Mouse (Mus musculus) CH12.LX (cell line): ENCODE data around the gene Gm11437. TPM values are rescaled to one million over a fixed set of nuclear protein-coding genes. Genes with fewer than 3 reads are reported as not detected.
A peak's percentile ranks its signal among the peaks of the same experiment; 100 is the strongest.

ENCODE experiments used
- DNase-seq: peaks from one replicate; pipeline ENCODE4 v3.0.0-alpha.2; 2013; ENCODE audit errors: extremely low read depth
- H3K27ac ChIP-seq: 2 replicates; pipeline ENCODE4 v1.5.1; 2012; ENCODE audit warnings: low read depth, mild to moderate bottlenecking, control low read depth, moderate library complexity; ENCODE audit not compliant: insufficient read depth
- H3K27me3 ChIP-seq: replicated peaks from 2 replicates; pipeline ENCODE3; 2012; ENCODE audit warnings: inconsistent platforms
- H3K36me3 ChIP-seq, 2 experiments: replicated peaks in 1 of 2; 2 replicates each; pipeline versions ENCODE3 to v1.6.1; 2012; ENCODE audit warnings: inconsistent platforms in 1 of 2, low read length in 1 of 2, mild to moderate bottlenecking in 1 of 2, mixed read lengths in 1 of 2, moderate library complexity in 1 of 2; ENCODE audit not compliant: control insufficient read depth in 1 of 2, insufficient read depth in 1 of 2
- H3K4me1 ChIP-seq, 2 experiments: 2 replicates each; pipeline ENCODE4 v1.6.1; 2012; ENCODE audit warnings: inconsistent platforms in 1 of 2, moderate library complexity in 1 of 2; ENCODE audit not compliant: insufficient read depth in 2 of 2, control insufficient read depth in 1 of 2
- H3K4me2 ChIP-seq: 2 replicates; pipeline ENCODE4 v1.6.1; 2012; ENCODE audit warnings: low read depth, mild to moderate bottlenecking, control low read depth; ENCODE audit not compliant: poor library complexity, insufficient read depth, severe bottlenecking
- H3K4me3 ChIP-seq, 3 experiments: fragments of 150-350 bp in 1 of 3; sonication (generic) in 1 of 3; replicated peaks in 1 of 3; 2 replicates each; pipeline versions ENCODE3 to v1.5.1; 2011 to 2012; ENCODE audit warnings: low read depth in 2 of 3, low read length in 2 of 3, mild to moderate bottlenecking in 2 of 3, moderate library complexity in 2 of 3, control low read depth in 1 of 3, improper control_type of control experiment in 1 of 3, inconsistent platforms in 1 of 3, mixed read lengths in 1 of 3; ENCODE audit not compliant: poor library complexity in 1 of 3
- H3K79me2 ChIP-seq: replicated peaks from 2 replicates; pipeline ENCODE4 v1.6.1; 2012; ENCODE audit warnings: mild to moderate bottlenecking, moderate library complexity; ENCODE audit not compliant: control insufficient read depth, poor library complexity, insufficient read depth, severe bottlenecking; ENCODE audit errors: extremely low read depth
- H3K9ac ChIP-seq: 2 replicates; pipeline ENCODE4 v1.6.1; 2012; ENCODE audit warnings: low read depth, mild to moderate bottlenecking, control low read depth, moderate library complexity; ENCODE audit not compliant: insufficient read depth
- H3K9me3 ChIP-seq: replicated peaks from 2 replicates; pipeline ENCODE3; 2012; ENCODE audit warnings: low read length, inconsistent platforms, mixed read lengths
- CHD1 ChIP-seq: IDR thresholded peaks from 2 replicates; pipeline ENCODE4 v1.6.1; 2012; ENCODE audit warnings: low read depth, low read length, improper control_type of control experiment, inconsistent platforms
- CTCF ChIP-seq, 2 experiments: IDR thresholded peaks in 1 of 2; conservative IDR thresholded peaks in 1 of 2; 2 replicates each; pipeline ENCODE4 v1.5.1; 2011 to 2012; ENCODE audit warnings: low read depth in 2 of 2, low read length in 2 of 2, improper control_type of control experiment in 1 of 2, inconsistent platforms in 1 of 2, mild to moderate bottlenecking in 1 of 2, moderate library complexity in 1 of 2
- EP300 ChIP-seq: IDR thresholded peaks from 2 replicates; pipeline ENCODE4 v1.6.1; 2011; ENCODE audit warnings: low read length, improper control_type of control experiment
- IRF4 ChIP-seq: IDR thresholded peaks from 2 replicates; pipeline ENCODE4 v1.6.1; 2014; ENCODE audit warnings: low read depth, mild to moderate bottlenecking, inconsistent platforms, low read length, improper control_type of control experiment
- JUN ChIP-seq: IDR thresholded peaks from 2 replicates; pipeline ENCODE4 v1.6.1; 2011; ENCODE audit warnings: low read depth, mild to moderate bottlenecking, low read length, improper control_type of control experiment, moderate library complexity; ENCODE audit not compliant: insufficient read depth
- KAT2A ChIP-seq: IDR thresholded peaks from 2 replicates; pipeline ENCODE4 v1.6.1; 2012; ENCODE audit warnings: low read length, improper control_type of control experiment, inconsistent platforms; ENCODE audit not compliant: insufficient replicate concordance
- MAFK ChIP-seq: IDR thresholded peaks from 2 replicates; pipeline ENCODE4 v1.6.1; 2011; ENCODE audit warnings: low read length, improper control_type of control experiment; ENCODE audit not compliant: insufficient replicate concordance
- MAX ChIP-seq: IDR thresholded peaks from 2 replicates; pipeline ENCODE4 v1.6.1; 2011; ENCODE audit warnings: low read length, improper control_type of control experiment
- MAZ ChIP-seq: IDR thresholded peaks from 2 replicates; pipeline ENCODE4 v1.6.1; 2012; ENCODE audit warnings: low read depth, mild to moderate bottlenecking, inconsistent platforms, low read length, improper control_type of control experiment, moderate library complexity
- MEF2A ChIP-seq: IDR thresholded peaks from 2 replicates; pipeline ENCODE4 v1.6.1; 2014; ENCODE audit warnings: low read depth, mild to moderate bottlenecking, inconsistent platforms, low read length, improper control_type of control experiment, borderline replicate concordance
- MYC ChIP-seq: IDR thresholded peaks from 2 replicates; pipeline ENCODE4 v1.6.1; 2011; ENCODE audit warnings: low read depth, mild to moderate bottlenecking, improper control_type of control experiment, low read length
- NRF1 ChIP-seq: IDR thresholded peaks from 2 replicates; pipeline ENCODE4 v1.6.1; 2014; ENCODE audit warnings: low read depth, mild to moderate bottlenecking, inconsistent platforms, low read length, improper control_type of control experiment, moderate library complexity
- PAX5 ChIP-seq: IDR thresholded peaks from 2 replicates; pipeline ENCODE4 v1.6.1; 2012; ENCODE audit warnings: low read length, inconsistent platforms, mixed read lengths
- POLR2A ChIP-seq: IDR thresholded peaks from 2 replicates; pipeline ENCODE4 v1.6.1; 2011; ENCODE audit warnings: low read depth, mild to moderate bottlenecking, improper control_type of control experiment, low read length
- POLR2AphosphoS2 ChIP-seq: IDR thresholded peaks from 2 replicates; pipeline ENCODE4 v1.6.1; 2011; ENCODE audit warnings: low read depth, low read length, improper control_type of control experiment
- RAD21 ChIP-seq: IDR thresholded peaks from 2 replicates; pipeline ENCODE4 v1.6.1; 2011; ENCODE audit warnings: low read depth, mild to moderate bottlenecking, low read length, improper control_type of control experiment, moderate library complexity
- SMC3 ChIP-seq: IDR thresholded peaks from 2 replicates; pipeline ENCODE4 v1.6.1; 2011; ENCODE audit warnings: low read depth, low read length, improper control_type of control experiment
- TCF12 ChIP-seq: IDR thresholded peaks from 2 replicates; pipeline ENCODE4 v1.6.1; 2014; ENCODE audit warnings: low read depth, mild to moderate bottlenecking, inconsistent platforms, low read length, improper control_type of control experiment
- USF1 ChIP-seq: IDR thresholded peaks from 2 replicates; pipeline ENCODE4 v1.6.1; 2014; ENCODE audit warnings: low read depth, mild to moderate bottlenecking, inconsistent platforms, low read length, improper control_type of control experiment
- USF2 ChIP-seq: conservative IDR thresholded peaks from 2 replicates; pipeline ENCODE4 v1.6.1; 2011; ENCODE audit warnings: low read depth, low read length, improper control_type of control experiment
- ZC3H11A ChIP-seq: IDR thresholded peaks from 2 replicates; pipeline ENCODE4 v1.6.1; 2012; ENCODE audit warnings: low read depth, mild to moderate bottlenecking, inconsistent platforms, low read length, improper control_type of control experiment
- ZMIZ1 ChIP-seq: IDR thresholded peaks from 2 replicates; pipeline ENCODE4 v1.6.1; 2012; ENCODE audit warnings: low read depth, mild to moderate bottlenecking, inconsistent platforms, low read length, improper control_type of control experiment
- ZNF384 ChIP-seq: IDR thresholded peaks from 2 replicates; pipeline ENCODE4 v1.6.1; 2012; ENCODE audit warnings: low read depth, low read length, improper control_type of control experiment, inconsistent platforms
- dilution Hi-C: fragments of 300-500 bp; cut with MboI; formaldehyde crosslinking; loops from 2 replicates; pipeline ENCODE4 v1.14.3; 2020; ENCODE audit warnings: low sequenced_read_pairs; ENCODE audit not compliant: extremely low pct_unique_long_range_greater_than_20kb, extremely low pct_ligation_motif_present
- in situ Hi-C: fragments of 300-500 bp; cut with MboI; formaldehyde crosslinking; loops from 3 replicates; pipeline ENCODE4 v1.14.3; 2019; ENCODE audit warnings: low sequenced_read_pairs, low pct_ligation_motif_present, low pct_unique_long_range_greater_than_20kb, mixed read lengths
- polyA plus RNA-seq: library from polyadenylated mRNA; unstranded; fragments of >175 nt; gene quantifications from 2 replicates; pipeline ENCODE4 v1.2.1, GENCODE M21; 2012; ENCODE audit warnings: low read depth; ENCODE audit not compliant: insufficient read length
- total RNA-seq, 2 experiments: library from RNA; depleted of rRNA; stranded (reverse); fragments of 300-350 nt in 1 of 2; fragments of >200 nt in 1 of 2; gene quantifications; 2 replicates each; pipeline ENCODE4 v1.2.3; 2012 to 2014

The Gm11437 gene
- total and polyA plus RNA-seq, 3 experiments, result not detected

- peak; percentile 51 for DNase-seq
Observed at GRCm38 (mm10) chr11:84205776-84206175, 38.5 kb upstream of the Gm11437 start.

DNA sequence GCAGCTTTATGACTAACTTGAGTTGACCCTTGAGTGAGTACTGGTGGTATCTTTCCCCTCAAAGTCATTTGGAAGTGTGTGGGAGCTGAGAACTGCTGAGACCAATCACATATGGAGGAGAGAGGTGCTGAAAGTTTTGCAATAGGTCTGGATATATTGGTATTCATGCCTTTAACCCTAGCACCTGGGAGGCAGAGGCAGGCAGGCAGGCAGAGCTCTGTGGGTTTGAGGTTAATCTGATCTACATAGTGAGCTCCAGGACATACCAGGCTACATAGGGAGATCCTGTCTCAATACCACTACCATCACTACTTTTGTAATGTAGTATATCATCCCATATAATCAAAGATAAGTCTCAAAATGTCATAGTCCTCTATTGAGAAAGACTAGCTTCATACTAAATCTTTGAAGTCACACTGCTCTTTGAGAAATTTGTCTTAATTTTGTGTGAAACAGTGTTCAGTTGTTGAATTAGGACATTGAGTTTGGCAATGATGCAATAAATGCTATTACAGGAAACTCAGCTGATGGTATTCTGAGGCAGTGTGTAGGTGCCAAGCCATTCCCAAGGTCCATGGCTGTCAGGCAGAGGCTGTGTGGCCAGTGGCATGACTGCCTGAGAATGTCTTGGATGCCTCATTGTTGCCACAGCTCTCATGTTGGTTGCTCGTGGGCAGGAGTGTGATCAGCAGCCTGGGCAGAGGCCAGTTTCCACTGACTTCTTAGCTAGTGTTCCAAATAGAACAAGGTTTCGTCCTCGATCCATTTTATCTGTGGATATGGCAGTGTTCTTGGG, 30.5 kb upstream of the Gm11437 start:
- no peak overlapping the region for H3K27ac ChIP-seq
- DNase-seq, result no peak
- H3K79me2 ChIP-seq, result peaks cover 13% of the 10 kb centered on the region
- H3K4me3 ChIP-seq, result no peak overlapping the region
- TF ChIP-seq ZNF384 (no peak), JUN (no peak), SMC3 (no peak), MAFK (no peak), IRF4 (no peak), POLR2AphosphoS2 (no peak), POLR2A (no peak), RAD21 (no peak), EP300 (no peak), MEF2A (no peak), CTCF (conservative IDR thresholded peaks at IDR 0.05 in 1 of 2, IDR thresholded peaks at IDR 0.05 in 1 of 2; ENCODE audit: low read depth in 2 of 2, low read length in 2 of 2) (no peak)
- no peak overlapping the region for H3K9ac ChIP-seq
- no peak overlapping the region for H3K4me2 ChIP-seq
- in situ Hi-C loops (no loop called here), dilution Hi-C loops (no loop called here)
- peaks cover 3 to 21% of the 10 kb centered on the region in 2 experiments for H3K4me1 ChIP-seq
- no peaks in the 10 kb centered on the region for H3K9me3 ChIP-seq
- no peaks in the 10 kb centered on the region for H3K27me3 ChIP-seq
- peaks cover 13 to 59% of the 10 kb centered on the region in 2 experiments for H3K36me3 ChIP-seq

More at GRCm38 (mm10) chr11:84205776-84206175, 38.5 kb upstream of the Gm11437 start:
- Histone ChIP-seq H3K4me3 (peak overlapping the region in 2 of 3 experiments; percentile 7 to 30), H3K36me3 (peaks cover 0 to 38% of the 10 kb centered on the region in 2 experiments), H3K4me1 (peaks cover 2 to 30% of the 10 kb centered on the region in 2 experiments; a peak in 3 of 4 replicates), H3K27me3 (no peaks in the 10 kb centered on the region), H3K79me2 (peaks cover 6% of the 10 kb centered on the region; the same call in 1 of the 2 replicates), H3K9me3 (peaks cover 3% of the 10 kb centered on the region), H3K4me2 (peak overlapping the region; percentile 90), H3K9ac (peak overlapping the region; percentile 32), H3K27ac (0 out of 2 replicates have a peak overlapping the region, but pooled peaks have one; percentile 16)
- dilution Hi-C loops, result no loop called here
- in situ Hi-C loops, result no loop called here
- TF ChIP-seq ZC3H11A, result no peak
- TF ChIP-seq CHD1, result no peak
- TF ChIP-seq IRF4, result no peak; the same call in 1 of the 2 replicates
- TF ChIP-seq MYC, result no peak
- TF ChIP-seq TCF12, result no peak
- TF ChIP-seq USF2, result no peak
- TF ChIP-seq MAX, result no peak
- no peak for TF ChIP-seq USF1
- no peak for TF ChIP-seq ZMIZ1
- no peak for TF ChIP-seq ZNF384
- no peak for TF ChIP-seq KAT2A
- no peak; the same call in 1 of the 2 replicates for TF ChIP-seq MAZ
- no peak for TF ChIP-seq EP300
- TF ChIP-seq PAX5, result no peak
- TF ChIP-seq NRF1, result no peak
- TF ChIP-seq JUN, result no peak
